Mouse (Mus musculus): ENCODE data around the gene Tm7sf2. TPM values are rescaled to one million over a fixed set of nuclear protein-coding genes. Genes with fewer than 3 reads are reported as not detected.
A peak's percentile ranks its signal among the peaks of the same experiment; 100 is the strongest.

The Tm7sf2 gene
- polyA plus RNA-seq, 1 experiment = 49.4 TPM

- Histone ChIP-seq H3K27ac (ENCODE audit: insufficient read depth, low read depth, low read length) (peak overlapping the region; percentile 92), H3K4me1 (ENCODE audit: control insufficient read depth, insufficient read depth, insufficient read length, low read length) (peaks cover 7% of the 10 kb centered on the region), H3K4me3 (ENCODE audit: low read depth, low read length) (peak overlapping the region; percentile 30; the same call in 1 of the 2 replicates), H3K36me3 (ENCODE audit: control insufficient read depth, insufficient read depth, low read length) (peaks cover 16% of the 10 kb centered on the region), H3K27me3 (ENCODE audit: control insufficient read depth, insufficient read depth, low read length) (no peaks in the 10 kb centered on the region)
- TF ChIP-seq CTCF (IDR thresholded peaks at IDR 0.05; ENCODE audit: extremely low read depth, insufficient read length, insufficient replicate concordance, low read depth, low read length) (no peak), POLR2A (IDR thresholded peaks at IDR 0.05; ENCODE audit: low read depth, low read length) (no peak)
- WGBS = 24% methylated on average over 5 of the region's 5 CpGs
Observed at GRCm38 (mm10) chr19:6058966-6059365, 9.2 kb downstream of the Tm7sf2 start.

GRCm38 (mm10) chr19:6058513-6058912 is 9.7 kb downstream of the Tm7sf2 start:
- peaks cover 21% of the 10 kb centered on the region for H3K36me3 ChIP-seq (ENCODE audit: control insufficient read depth, insufficient read depth, low read length)
- H3K27ac ChIP-seq (ENCODE audit: insufficient read depth, low read depth, low read length) = peak overlapping the region; percentile 92

GRCm38 (mm10) chr19:6057313-6058096 is 10.7 kb downstream of the Tm7sf2 start, which contains the start of the genes Mrpl49 and Fau:
Gene Mrpl49 (minus strand): TSS chr19:6057785.
Gene Fau (plus strand): TSS chr19:6057844.
- peak; percentile 81 for TF ChIP-seq POLR2A (IDR thresholded peaks at IDR 0.05; ENCODE audit: low read depth, low read length)
- no peak for TF ChIP-seq CTCF (IDR thresholded peaks at IDR 0.05; ENCODE audit: extremely low read depth, insufficient read length, insufficient replicate concordance, low read depth, low read length)
- no peaks in the 10 kb centered on the region for H3K27me3 ChIP-seq (ENCODE audit: control insufficient read depth, insufficient read depth, low read length)
- peaks cover 30% of the 10 kb centered on the region for H3K36me3 ChIP-seq (ENCODE audit: control insufficient read depth, insufficient read depth, low read length)

More at GRCm38 (mm10) chr19:6058513-6058912, 9.7 kb downstream of the Tm7sf2 start:
- Histone ChIP-seq H3K4me1 (ENCODE audit: control insufficient read depth, insufficient read depth, insufficient read length, low read length) (peaks cover 7% of the 10 kb centered on the region), H3K27me3 (ENCODE audit: control insufficient read depth, insufficient read depth, low read length) (no peaks in the 10 kb centered on the region), H3K4me3 (ENCODE audit: low read depth, low read length) (peak overlapping the region; percentile 81)
- WGBS = 10% methylated on average over 5 of the region's 5 CpGs
- peak; percentile 4; the same call in 1 of the 2 replicates for TF ChIP-seq CTCF (IDR thresholded peaks at IDR 0.05; ENCODE audit: extremely low read depth, insufficient read length, insufficient replicate concordance, low read depth, low read length)
- no peak for TF ChIP-seq POLR2A (IDR thresholded peaks at IDR 0.05; ENCODE audit: low read depth, low read length)

GRCm38 (mm10) chr19:6056696-6057095 is 11.5 kb downstream of the Tm7sf2 start:
- no peaks in the 10 kb centered on the region for H3K27me3 ChIP-seq (ENCODE audit: control insufficient read depth, insufficient read depth, low read length)
- H3K4me1 ChIP-seq (ENCODE audit: control insufficient read depth, insufficient read depth, insufficient read length, low read length) = 0 out of 2 replicates have a peak, but pooled peaks cover 2% of the 10 kb centered on the region
- H3K36me3 ChIP-seq (ENCODE audit: control insufficient read depth, insufficient read depth, low read length) = peaks cover 38% of the 10 kb centered on the region
- no peak overlapping the region for H3K27ac ChIP-seq (ENCODE audit: insufficient read depth, low read depth, low read length)
- WGBS = 29% methylated on average over 4 of the region's 4 CpGs
- no peak for TF ChIP-seq POLR2A (IDR thresholded peaks at IDR 0.05; ENCODE audit: low read depth, low read length)
- no peak for TF ChIP-seq CTCF (IDR thresholded peaks at IDR 0.05; ENCODE audit: extremely low read depth, insufficient read length, insufficient replicate concordance, low read depth, low read length)
- H3K4me3 ChIP-seq (ENCODE audit: low read depth, low read length) = no peak overlapping the region

More at GRCm38 (mm10) chr19:6057313-6058096, 10.7 kb downstream of the Tm7sf2 start, which contains the start of the genes Mrpl49 and Fau:
- Histone ChIP-seq H3K4me3 (ENCODE audit: low read depth, low read length) (peak within 1 kb of the TSS; percentile 81), H3K4me1 (ENCODE audit: control insufficient read depth, insufficient read depth, insufficient read length, low read length) (peaks cover 7% of the 10 kb centered on the region), H3K27ac (ENCODE audit: insufficient read depth, low read depth, low read length) (peak within 1 kb of the TSS; percentile 92)
- WGBS = under 1% methylated on average over 63 of the region's 63 CpGs

GRCm38 (mm10) chr19:6054296-6054695 is 13.9 kb downstream of the Tm7sf2 start:
- Histone ChIP-seq H3K27me3 (ENCODE audit: control insufficient read depth, insufficient read depth, low read length) (no peaks in the 10 kb centered on the region), H3K4me3 (ENCODE audit: low read depth, low read length) (no peak overlapping the region), H3K36me3 (ENCODE audit: control insufficient read depth, insufficient read depth, low read length) (peaks cover 57% of the 10 kb centered on the region), H3K27ac (ENCODE audit: insufficient read depth, low read depth, low read length) (no peak overlapping the region), H3K4me1 (ENCODE audit: control insufficient read depth, insufficient read depth, insufficient read length, low read length) (0 out of 2 replicates have a peak, but pooled peaks cover 2% of the 10 kb centered on the region)
- 67% methylated on average over 5 of the region's 5 CpGs for WGBS
- no peak for TF ChIP-seq POLR2A (IDR thresholded peaks at IDR 0.05; ENCODE audit: low read depth, low read length)

GRCm38 (mm10) chr19:6052516-6052915 is 15.7 kb downstream of the Tm7sf2 start:
- peaks cover 67% of the 10 kb centered on the region for H3K36me3 ChIP-seq (ENCODE audit: control insufficient read depth, insufficient read depth, low read length)
- H3K4me3 ChIP-seq (ENCODE audit: low read depth, low read length) = no peak overlapping the region
- no peak overlapping the region for H3K27ac ChIP-seq (ENCODE audit: insufficient read depth, low read depth, low read length)
- no peaks in the 10 kb centered on the region for H3K27me3 ChIP-seq (ENCODE audit: control insufficient read depth, insufficient read depth, low read length)
- peaks cover 9% of the 10 kb centered on the region for H3K4me1 ChIP-seq (ENCODE audit: control insufficient read depth, insufficient read depth, insufficient read length, low read length)
- no peak for TF ChIP-seq POLR2A (IDR thresholded peaks at IDR 0.05; ENCODE audit: low read depth, low read length)
- TF ChIP-seq CTCF (IDR thresholded peaks at IDR 0.05; ENCODE audit: extremely low read depth, insufficient read length, insufficient replicate concordance, low read depth, low read length) = no peak
- WGBS = 72% methylated on average over 7 of the region's 7 CpGs

- Histone ChIP-seq H3K36me3 (ENCODE audit: control insufficient read depth, insufficient read depth, low read length) (peaks cover 56% of the 10 kb centered on the region), H3K27ac (ENCODE audit: insufficient read depth, low read depth, low read length) (no peak overlapping the region; the same call in 1 of the 2 replicates), H3K27me3 (ENCODE audit: control insufficient read depth, insufficient read depth, low read length) (no peaks in the 10 kb centered on the region), H3K4me1 (ENCODE audit: control insufficient read depth, insufficient read depth, insufficient read length, low read length) (peaks cover 7% of the 10 kb centered on the region), H3K4me3 (ENCODE audit: low read depth, low read length) (peak overlapping the region; percentile 73)
- WGBS = 82% methylated on average over 11 of the region's 11 CpGs
- TF ChIP-seq POLR2A (IDR thresholded peaks at IDR 0.05; ENCODE audit: low read depth, low read length) (no peak), CTCF (IDR thresholded peaks at IDR 0.05; ENCODE audit: extremely low read depth, insufficient read length, insufficient replicate concordance, low read depth, low read length) (no peak)
Observed at GRCm38 (mm10) chr19:6048681-6049410, 19.3 kb downstream of the Tm7sf2 start.
